Mouse (Mus musculus) intestine, postnatal 0 days (tissue): ENCODE results near the gene Nsg2. TPM values are rescaled to one million over a fixed set of nuclear protein-coding genes. Genes with fewer than 3 reads are reported as not detected.

Experiments
- ATAC-seq: fragments of 200-750 bp; cut with Nextera tagmentation; 2 replicates; pipeline ENCODE4 v1.8.0; 2017; ENCODE audit warnings: mild to moderate bottlenecking, moderate TSS enrichment, moderate library complexity
- H3K27ac ChIP-seq: fragments of 300-500 bp; sonication (generic); 2 replicates; pipeline ENCODE4 v1.5.1; 2014; ENCODE audit warnings: mild to moderate bottlenecking, low read depth, low read length, moderate library complexity
- H3K27me3 ChIP-seq: fragments of 300-500 bp; sonication (generic); replicated peaks from 2 replicates; pipeline ENCODE4 v1.6.1; 2014; ENCODE audit warnings: low read length, mixed read lengths; ENCODE audit not compliant: control insufficient read depth, insufficient read depth
- H3K36me3 ChIP-seq: fragments of 300-500 bp; sonication (generic); 2 replicates; pipeline ENCODE4 v1.6.1; 2014; ENCODE audit warnings: mild to moderate bottlenecking, moderate library complexity; ENCODE audit not compliant: control insufficient read depth, insufficient read depth
- H3K4me1 ChIP-seq: fragments of 300-500 bp; sonication (generic); replicated peaks from 2 replicates; pipeline ENCODE4 v1.6.1; 2014; ENCODE audit warnings: antibody characterized with exemption, low read length, mixed read lengths; ENCODE audit not compliant: control insufficient read depth, insufficient read depth
- H3K4me2 ChIP-seq: fragments of 300-500 bp; sonication (generic); replicated peaks from 2 replicates; pipeline ENCODE4 v1.6.1; 2014; ENCODE audit warnings: low read depth, mild to moderate bottlenecking, moderate library complexity
- H3K4me3 ChIP-seq: fragments of 300-500 bp; sonication (generic); 2 replicates; pipeline ENCODE4 v1.5.1; 2014; ENCODE audit warnings: low read depth, low read length
- H3K9ac ChIP-seq: fragments of 300-500 bp; sonication (generic); 2 replicates; pipeline ENCODE4 v1.6.1; 2014; ENCODE audit warnings: mild to moderate bottlenecking, low read depth, low read length
- H3K9me3 ChIP-seq: fragments of 300-500 bp; sonication (generic); 2 replicates; pipeline ENCODE4 v1.6.1; 2016; ENCODE audit warnings: mixed run types; ENCODE audit not compliant: control insufficient read depth
- CTCF ChIP-seq: sonication (generic); IDR thresholded peaks from 2 replicates; pipeline ENCODE4 v1.5.1; 2016; ENCODE audit warnings: low read depth, mild to moderate bottlenecking, control low read depth, antibody characterized with exemption, moderate library complexity
- WGBS: fragments of 180-500 bp; shearing (Covaris S2); extraction: QIAGEN DNeasy Blood & Tissue Kit; methylation state at CpG from one replicate; pipeline ENCODE4 v1.1.7; 2014; 5-methylcytosine and 5-hydroxymethylcytosine counted together
- polyA plus RNA-seq: library from polyadenylated mRNA; unstranded; fragments of >200 nt; fragmentation: Nextera tagmentation; extraction: Ambion mirVana; gene quantifications from 2 replicates; pipeline ENCODE4 v1.2.1, GENCODE M21; 2015

Gene Nsg2
- polyA plus RNA-seq, 1 experiment from 2014 or later, result 9.3 TPM

DNA sequence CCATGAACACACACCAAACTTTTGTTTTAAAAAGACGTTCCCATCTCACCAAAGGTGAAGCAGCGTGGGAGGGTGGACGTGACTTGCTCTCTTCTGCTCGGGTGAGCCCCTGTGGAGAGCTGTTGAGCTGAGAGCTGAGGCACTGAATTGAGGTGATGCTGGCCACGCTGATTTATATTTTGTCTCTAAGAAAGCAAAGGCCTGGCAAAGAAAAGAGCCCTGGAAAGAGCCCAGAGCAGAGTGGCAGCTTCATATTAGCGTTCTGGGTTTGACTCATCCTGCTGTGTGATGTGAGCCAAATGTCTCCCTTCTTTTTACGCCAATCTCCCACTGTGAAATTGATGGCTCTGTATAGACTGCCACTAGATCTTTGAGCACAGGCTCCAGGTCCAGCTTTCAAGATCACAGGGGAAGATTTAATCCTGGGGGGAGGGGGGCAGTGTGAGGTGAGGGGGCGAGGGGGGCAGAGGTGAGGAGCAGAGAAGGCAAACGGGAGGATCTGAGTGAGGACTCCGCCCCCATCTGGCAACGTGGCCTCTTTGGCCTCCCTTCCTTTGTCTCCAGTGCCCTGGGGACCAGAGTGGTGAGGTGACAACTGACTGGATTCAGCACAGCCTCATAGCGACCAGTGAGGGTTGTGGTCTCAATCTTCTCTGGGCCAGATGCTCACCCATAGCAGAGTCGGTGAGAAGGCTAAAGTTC lies 9.8 kb downstream of the Nsg2 start:
- H3K36me3 ChIP-seq, result no peaks in the 10 kb centered on the region
- H3K4me2 ChIP-seq, result no peak overlapping the region
- no peaks in the 10 kb centered on the region for H3K9me3 ChIP-seq
- H3K4me1 ChIP-seq, result no peaks in the 10 kb centered on the region
- no peak for TF ChIP-seq CTCF
- no peaks in the 10 kb centered on the region for H3K27me3 ChIP-seq
- no peak for ATAC-seq
- H3K9ac ChIP-seq, result no peak overlapping the region
- no peak overlapping the region for H3K27ac ChIP-seq
- H3K4me3 ChIP-seq, result no peak overlapping the region
- WGBS, result 38% methylated on average over 13 of the region's 13 CpGs

DNA sequence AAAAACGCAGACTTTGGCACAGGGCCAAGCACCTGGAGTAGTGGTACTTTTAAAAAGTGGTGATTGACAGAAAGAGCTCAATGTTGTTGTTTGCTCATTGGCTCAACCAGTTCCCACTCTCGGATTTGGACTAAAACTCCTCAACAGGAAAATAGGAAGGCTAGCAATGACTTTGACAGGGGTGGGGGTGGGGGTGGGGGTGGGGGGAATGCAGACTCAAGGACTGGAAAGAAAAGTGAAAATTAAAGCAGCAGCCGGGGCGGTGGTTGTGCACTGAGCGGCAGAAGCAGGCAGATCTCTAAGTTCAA lies 10.4 kb downstream of the Nsg2 start:
- Histone ChIP-seq H3K9ac (no peak overlapping the region), H3K27ac (no peak overlapping the region), H3K4me3 (no peak overlapping the region), H3K36me3 (no peaks in the 10 kb centered on the region), H3K9me3 (no peaks in the 10 kb centered on the region), H3K27me3 (no peaks in the 10 kb centered on the region), H3K4me1 (no peaks in the 10 kb centered on the region), H3K4me2 (no peak overlapping the region)
- no peak for ATAC-seq
- WGBS, result 49% methylated on average over 5 of the region's 5 CpGs
- no peak for TF ChIP-seq CTCF

- Histone ChIP-seq H3K4me2 (no peak overlapping the region), H3K27ac (no peak overlapping the region), H3K36me3 (no peaks in the 10 kb centered on the region), H3K4me3 (no peak overlapping the region), H3K27me3 (no peaks in the 10 kb centered on the region), H3K9ac (no peak overlapping the region), H3K9me3 (no peaks in the 10 kb centered on the region), H3K4me1 (no peaks in the 10 kb centered on the region)
- TF ChIP-seq CTCF, result no peak
- no peak for ATAC-seq
- WGBS, result 69% methylated on average over 9 of the region's 9 CpGs
Measured at GRCm38 (mm10) chr11:32011867-32012603, 11.8 kb downstream of the Nsg2 start.

- no peak for TF ChIP-seq CTCF
- H3K4me3 ChIP-seq, result no peak overlapping the region
- no peaks in the 10 kb centered on the region for H3K9me3 ChIP-seq
- WGBS, result 81% methylated on average over 4 of the region's 4 CpGs
- H3K9ac ChIP-seq, result no peak overlapping the region
- H3K27me3 ChIP-seq, result no peaks in the 10 kb centered on the region
- no peaks in the 10 kb centered on the region for H3K4me1 ChIP-seq
- H3K27ac ChIP-seq, result no peak overlapping the region
- no peak for ATAC-seq
- H3K36me3 ChIP-seq, result no peaks in the 10 kb centered on the region
- no peak overlapping the region for H3K4me2 ChIP-seq
Measured at GRCm38 (mm10) chr11:32013014-32013427, 12.8 kb downstream of the Nsg2 start.

- Histone ChIP-seq H3K36me3 (no peaks in the 10 kb centered on the region), H3K4me2 (no peak overlapping the region), H3K27me3 (no peaks in the 10 kb centered on the region), H3K4me1 (no peaks in the 10 kb centered on the region), H3K27ac (no peak overlapping the region), H3K9me3 (no peaks in the 10 kb centered on the region), H3K4me3 (no peak overlapping the region), H3K9ac (no peak overlapping the region)
- 76% methylated on average over 1 of the region's 1 CpGs for WGBS
- TF ChIP-seq CTCF, result no peak
- no peak for ATAC-seq
Measured at GRCm38 (mm10) chr11:32013561-32013960, 13.3 kb downstream of the Nsg2 start.

GRCm38 (mm10) chr11:32018201-32018600 lies 17.9 kb downstream of the Nsg2 start:
- 66% methylated on average over 4 of the region's 4 CpGs for WGBS
- Histone ChIP-seq H3K4me2 (no peak overlapping the region), H3K27ac (no peak overlapping the region), H3K27me3 (no peaks in the 10 kb centered on the region), H3K4me1 (no peaks in the 10 kb centered on the region), H3K9ac (no peak overlapping the region), H3K4me3 (no peak overlapping the region), H3K36me3 (no peaks in the 10 kb centered on the region), H3K9me3 (no peaks in the 10 kb centered on the region)
- ATAC-seq, result no peak
- no peak for TF ChIP-seq CTCF
